Mouse (Mus musculus) CH12.LX (cell line): ENCODE measurements around the gene Lrmda. TPM values are rescaled to one million over a fixed set of nuclear protein-coding genes. Genes with fewer than 3 reads are reported as not detected.

Experiments used
- DNase-seq: peaks from one replicate; pipeline ENCODE4 v3.0.0-alpha.2; 2013; ENCODE audit errors: extremely low read depth
- H3K27ac ChIP-seq: 2 replicates; pipeline ENCODE4 v1.5.1; 2012; ENCODE audit warnings: low read depth, mild to moderate bottlenecking, control low read depth, moderate library complexity; ENCODE audit not compliant: insufficient read depth
- H3K27me3 ChIP-seq: replicated peaks from 2 replicates; pipeline ENCODE3; 2012; ENCODE audit warnings: inconsistent platforms
- H3K36me3 ChIP-seq, 2 experiments: replicated peaks in 1 of 2; 2 replicates each; pipeline versions ENCODE3 to v1.6.1; 2012; ENCODE audit warnings: inconsistent platforms in 1 of 2, low read length in 1 of 2, mild to moderate bottlenecking in 1 of 2, mixed read lengths in 1 of 2, moderate library complexity in 1 of 2; ENCODE audit not compliant: control insufficient read depth in 1 of 2, insufficient read depth in 1 of 2
- H3K4me1 ChIP-seq, 2 experiments: 2 replicates each; pipeline ENCODE4 v1.6.1; 2012; ENCODE audit warnings: inconsistent platforms in 1 of 2, moderate library complexity in 1 of 2; ENCODE audit not compliant: insufficient read depth in 2 of 2, control insufficient read depth in 1 of 2
- H3K4me2 ChIP-seq: 2 replicates; pipeline ENCODE4 v1.6.1; 2012; ENCODE audit warnings: low read depth, mild to moderate bottlenecking, control low read depth; ENCODE audit not compliant: poor library complexity, insufficient read depth, severe bottlenecking
- H3K4me3 ChIP-seq, 3 experiments: fragments of 150-350 bp in 1 of 3; sonication (generic) in 1 of 3; replicated peaks in 1 of 3; 2 replicates each; pipeline versions ENCODE3 to v1.5.1; 2011 to 2012; ENCODE audit warnings: low read depth in 2 of 3, low read length in 2 of 3, mild to moderate bottlenecking in 2 of 3, moderate library complexity in 2 of 3, control low read depth in 1 of 3, improper control_type of control experiment in 1 of 3, inconsistent platforms in 1 of 3, mixed read lengths in 1 of 3; ENCODE audit not compliant: poor library complexity in 1 of 3
- H3K79me2 ChIP-seq: replicated peaks from 2 replicates; pipeline ENCODE4 v1.6.1; 2012; ENCODE audit warnings: mild to moderate bottlenecking, moderate library complexity; ENCODE audit not compliant: control insufficient read depth, poor library complexity, insufficient read depth, severe bottlenecking; ENCODE audit errors: extremely low read depth
- H3K9ac ChIP-seq: 2 replicates; pipeline ENCODE4 v1.6.1; 2012; ENCODE audit warnings: low read depth, mild to moderate bottlenecking, control low read depth, moderate library complexity; ENCODE audit not compliant: insufficient read depth
- H3K9me3 ChIP-seq: replicated peaks from 2 replicates; pipeline ENCODE3; 2012; ENCODE audit warnings: low read length, inconsistent platforms, mixed read lengths
- BHLHE40 ChIP-seq: IDR thresholded peaks from 2 replicates; pipeline ENCODE4 v1.6.1; 2011; ENCODE audit warnings: mild to moderate bottlenecking, low read depth, low read length, improper control_type of control experiment
- CTCF ChIP-seq, 2 experiments: IDR thresholded peaks in 1 of 2; conservative IDR thresholded peaks in 1 of 2; 2 replicates each; pipeline ENCODE4 v1.5.1; 2011 to 2012; ENCODE audit warnings: low read depth in 2 of 2, low read length in 2 of 2, improper control_type of control experiment in 1 of 2, inconsistent platforms in 1 of 2, mild to moderate bottlenecking in 1 of 2, moderate library complexity in 1 of 2
- E2F4 ChIP-seq: IDR thresholded peaks from 2 replicates; pipeline ENCODE4 v1.6.1; 2011; ENCODE audit warnings: low read depth, low read length, improper control_type of control experiment; ENCODE audit not compliant: insufficient replicate concordance
- EP300 ChIP-seq: IDR thresholded peaks from 2 replicates; pipeline ENCODE4 v1.6.1; 2011; ENCODE audit warnings: low read length, improper control_type of control experiment
- ETS1 ChIP-seq: conservative IDR thresholded peaks from 2 replicates; pipeline ENCODE4 v1.6.1; 2012; ENCODE audit warnings: low read depth, mild to moderate bottlenecking, inconsistent platforms, low read length, improper control_type of control experiment, moderate library complexity
- GABPA ChIP-seq: IDR thresholded peaks from 2 replicates; pipeline ENCODE4 v1.6.1; 2012; ENCODE audit warnings: low read depth, low read length, improper control_type of control experiment, inconsistent platforms; ENCODE audit not compliant: insufficient replicate concordance
- HCFC1 ChIP-seq: IDR thresholded peaks from 2 replicates; pipeline ENCODE4 v1.6.1; 2012; ENCODE audit warnings: low read depth, mild to moderate bottlenecking, inconsistent platforms, low read length, improper control_type of control experiment
- IRF4 ChIP-seq: IDR thresholded peaks from 2 replicates; pipeline ENCODE4 v1.6.1; 2014; ENCODE audit warnings: low read depth, mild to moderate bottlenecking, inconsistent platforms, low read length, improper control_type of control experiment
- JUND ChIP-seq: conservative IDR thresholded peaks from 2 replicates; pipeline ENCODE4 v1.6.1; 2011; ENCODE audit warnings: low read depth, low read length, improper control_type of control experiment
- KAT2A ChIP-seq: IDR thresholded peaks from 2 replicates; pipeline ENCODE4 v1.6.1; 2012; ENCODE audit warnings: low read length, improper control_type of control experiment, inconsistent platforms; ENCODE audit not compliant: insufficient replicate concordance
- MAFK ChIP-seq: IDR thresholded peaks from 2 replicates; pipeline ENCODE4 v1.6.1; 2011; ENCODE audit warnings: low read length, improper control_type of control experiment; ENCODE audit not compliant: insufficient replicate concordance
- MAZ ChIP-seq: IDR thresholded peaks from 2 replicates; pipeline ENCODE4 v1.6.1; 2012; ENCODE audit warnings: low read depth, mild to moderate bottlenecking, inconsistent platforms, low read length, improper control_type of control experiment, moderate library complexity
- MEF2A ChIP-seq: IDR thresholded peaks from 2 replicates; pipeline ENCODE4 v1.6.1; 2014; ENCODE audit warnings: low read depth, mild to moderate bottlenecking, inconsistent platforms, low read length, improper control_type of control experiment, borderline replicate concordance
- MXI1 ChIP-seq: IDR thresholded peaks from 2 replicates; pipeline ENCODE4 v1.6.1; 2011; ENCODE audit warnings: mild to moderate bottlenecking, low read depth, low read length, improper control_type of control experiment
- MYC ChIP-seq: IDR thresholded peaks from 2 replicates; pipeline ENCODE4 v1.6.1; 2011; ENCODE audit warnings: low read depth, mild to moderate bottlenecking, improper control_type of control experiment, low read length
- NELFE ChIP-seq: IDR thresholded peaks from 2 replicates; pipeline ENCODE4 v1.6.1; 2011; ENCODE audit warnings: low read depth, low read length, improper control_type of control experiment
- NRF1 ChIP-seq: IDR thresholded peaks from 2 replicates; pipeline ENCODE4 v1.6.1; 2014; ENCODE audit warnings: low read depth, mild to moderate bottlenecking, inconsistent platforms, low read length, improper control_type of control experiment, moderate library complexity
- PAX5 ChIP-seq: IDR thresholded peaks from 2 replicates; pipeline ENCODE4 v1.6.1; 2012; ENCODE audit warnings: low read length, inconsistent platforms, mixed read lengths
- POLR2A ChIP-seq: IDR thresholded peaks from 2 replicates; pipeline ENCODE4 v1.6.1; 2011; ENCODE audit warnings: low read depth, mild to moderate bottlenecking, improper control_type of control experiment, low read length
- RCOR1 ChIP-seq: conservative IDR thresholded peaks from 2 replicates; pipeline ENCODE4 v1.6.1; 2012; ENCODE audit warnings: low read depth, mild to moderate bottlenecking, inconsistent platforms, low read length, improper control_type of control experiment
- SIN3A ChIP-seq: IDR thresholded peaks from 2 replicates; pipeline ENCODE4 v1.6.1; 2012; ENCODE audit warnings: low read length, improper control_type of control experiment, inconsistent platforms
- TBP ChIP-seq: conservative IDR thresholded peaks from 2 replicates; pipeline ENCODE4 v1.6.1; 2011; ENCODE audit warnings: low read depth, low read length, improper control_type of control experiment
- TCF12 ChIP-seq: IDR thresholded peaks from 2 replicates; pipeline ENCODE4 v1.6.1; 2014; ENCODE audit warnings: low read depth, mild to moderate bottlenecking, inconsistent platforms, low read length, improper control_type of control experiment
- UBTF ChIP-seq: IDR thresholded peaks from 2 replicates; pipeline ENCODE4 v1.6.1; 2012; ENCODE audit warnings: low read depth, mild to moderate bottlenecking, inconsistent platforms, low read length, improper control_type of control experiment, moderate library complexity
- USF1 ChIP-seq: IDR thresholded peaks from 2 replicates; pipeline ENCODE4 v1.6.1; 2014; ENCODE audit warnings: low read depth, mild to moderate bottlenecking, inconsistent platforms, low read length, improper control_type of control experiment
- USF2 ChIP-seq: conservative IDR thresholded peaks from 2 replicates; pipeline ENCODE4 v1.6.1; 2011; ENCODE audit warnings: low read depth, low read length, improper control_type of control experiment
- ZKSCAN1 ChIP-seq: IDR thresholded peaks from 2 replicates; pipeline ENCODE4 v1.6.1; 2012; ENCODE audit warnings: low read depth, inconsistent platforms, low read length, improper control_type of control experiment, borderline replicate concordance
- ZNF384 ChIP-seq: IDR thresholded peaks from 2 replicates; pipeline ENCODE4 v1.6.1; 2012; ENCODE audit warnings: low read depth, low read length, improper control_type of control experiment, inconsistent platforms
- dilution Hi-C: fragments of 300-500 bp; cut with MboI; formaldehyde crosslinking; loops from 2 replicates; pipeline ENCODE4 v1.14.3; 2020; ENCODE audit warnings: low sequenced_read_pairs; ENCODE audit not compliant: extremely low pct_unique_long_range_greater_than_20kb, extremely low pct_ligation_motif_present
- in situ Hi-C: fragments of 300-500 bp; cut with MboI; formaldehyde crosslinking; loops from 3 replicates; pipeline ENCODE4 v1.14.3; 2019; ENCODE audit warnings: low sequenced_read_pairs, low pct_ligation_motif_present, low pct_unique_long_range_greater_than_20kb, mixed read lengths
- polyA plus RNA-seq: library from polyadenylated mRNA; unstranded; fragments of >175 nt; gene quantifications from 2 replicates; pipeline ENCODE4 v1.2.1, GENCODE M21; 2012; ENCODE audit warnings: low read depth; ENCODE audit not compliant: insufficient read length
- total RNA-seq, 2 experiments: library from RNA; depleted of rRNA; stranded (reverse); fragments of 300-350 nt in 1 of 2; fragments of >200 nt in 1 of 2; gene quantifications; 2 replicates each; pipeline ENCODE4 v1.2.3; 2012 to 2014

Gene Lrmda
- total and polyA plus RNA-seq, 3 experiments, result 0.89 to 3.7 (median 1.9) TPM

DNA sequence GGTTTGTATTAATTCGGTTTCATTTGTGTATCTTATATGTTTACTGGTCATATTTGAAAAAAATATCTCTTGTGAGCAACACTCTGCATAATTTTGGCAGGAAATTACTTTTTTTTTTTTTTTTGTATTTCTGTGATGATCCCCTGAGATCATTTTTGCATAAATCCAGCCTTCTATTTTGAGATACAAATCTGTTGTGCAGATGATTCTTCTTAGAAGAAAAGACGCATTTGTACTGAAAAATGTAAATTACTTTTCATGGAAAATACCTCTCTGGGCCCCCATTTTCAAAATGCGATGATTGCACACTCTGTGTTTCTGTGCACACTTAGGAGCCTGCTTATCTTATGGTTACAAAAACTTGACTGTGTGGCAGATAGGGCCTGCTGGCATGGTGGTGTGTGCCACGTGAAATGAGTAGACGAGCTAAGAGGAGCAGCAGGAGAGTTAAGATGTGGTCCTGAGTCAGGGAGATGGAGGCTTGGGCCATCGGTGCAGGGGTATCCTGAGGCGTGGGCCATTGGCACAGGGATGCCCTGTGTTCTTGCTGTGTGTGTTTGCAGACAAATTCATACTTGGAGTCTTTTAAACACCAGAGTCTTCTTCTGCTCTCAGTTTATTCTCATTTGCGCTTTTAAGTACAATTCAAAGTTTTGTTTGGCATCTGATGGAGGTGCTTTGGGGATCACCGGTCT, 353.3 kb downstream of the Lrmda start:
- peak; percentile 52 for DNase-seq
- Histone ChIP-seq H3K4me3 (peak overlapping the region in 1 of 3 experiments; percentile 13), H3K27ac (no peak overlapping the region), H3K79me2 (no peaks in the 10 kb centered on the region), H3K9ac (no peak overlapping the region), H3K4me2 (peak overlapping the region; percentile 9; the same call in 1 of the 2 replicates), H3K27me3 (no peaks in the 10 kb centered on the region), H3K4me1 (peaks cover 3 to 24% of the 10 kb centered on the region in 2 experiments; a peak in 3 of 4 replicates), H3K36me3 (no peaks in the 10 kb centered on the region), H3K9me3 (no peaks in the 10 kb centered on the region)
- dilution Hi-C loops (no loop called here), in situ Hi-C loops (no loop called here)
- TF ChIP-seq MYC, result 0 out of 2 replicates have a peak, but pooled peaks have one; percentile 18
- no peak for TF ChIP-seq KAT2A
- no peak for TF ChIP-seq ZKSCAN1
- TF ChIP-seq MAFK, result 0 out of 2 replicates have a peak, but pooled peaks have one; percentile 24
- no peak for TF ChIP-seq GABPA
- peak; percentile 50; the same call in 1 of the 2 replicates for TF ChIP-seq IRF4
- peak; percentile 75 for TF ChIP-seq EP300
- TF ChIP-seq ETS1, result peak; percentile 41; the same call in 1 of the 2 replicates
- TF ChIP-seq NRF1, result no peak
- no peak for TF ChIP-seq CTCF (conservative IDR thresholded peaks at IDR 0.05 in 1 of 2, IDR thresholded peaks at IDR 0.05 in 1 of 2; ENCODE audit: low read depth in 2 of 2, low read length in 2 of 2)
- peak; percentile 95 for TF ChIP-seq ZNF384
- no peak for TF ChIP-seq POLR2A
- TF ChIP-seq PAX5, result no peak
- no peak for TF ChIP-seq E2F4
- no peak for TF ChIP-seq JUND
- peak; percentile 81 for TF ChIP-seq MEF2A
- TF ChIP-seq BHLHE40, result peak; percentile 57; the same call in 1 of the 2 replicates
- no peak for TF ChIP-seq USF1

DNA sequence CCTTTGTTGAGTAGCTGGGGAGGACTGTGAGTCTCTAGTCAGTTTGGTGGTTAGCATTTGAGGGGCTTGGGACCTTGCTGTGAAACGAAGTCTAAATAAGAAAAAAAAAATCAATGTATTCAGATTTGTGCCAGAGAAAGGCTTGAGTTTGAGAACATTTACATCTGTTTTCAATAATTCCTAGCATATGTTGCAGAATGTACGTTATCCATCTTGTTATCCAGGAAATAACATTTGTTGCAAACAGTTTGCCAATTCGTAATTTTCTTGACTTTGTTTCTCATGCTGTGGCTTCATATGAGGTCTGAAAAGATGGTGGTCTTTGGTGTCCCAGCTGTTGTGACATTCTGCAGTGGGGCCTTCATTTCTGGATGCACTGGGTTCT, 353.8 kb downstream of the Lrmda start:
- TF ChIP-seq NELFE (no peak), BHLHE40 (no peak), EP300 (no peak), UBTF (no peak), USF2 (no peak), TCF12 (no peak), MAZ (no peak), TBP (no peak), ZKSCAN1 (no peak), HCFC1 (no peak), SIN3A (no peak), E2F4 (no peak), RCOR1 (no peak), ZNF384 (no peak), JUND (no peak), MXI1 (no peak)
- TF ChIP-seq, all 38 proteins: peak for 0
- H3K4me3 ChIP-seq, result no peak overlapping the region
- H3K4me2 ChIP-seq, result no peak overlapping the region
- no peaks in the 10 kb centered on the region for H3K79me2 ChIP-seq
- no peak overlapping the region for H3K9ac ChIP-seq
- no peak for DNase-seq
- in situ Hi-C loops, result no loop called here
- peaks cover 3 to 24% of the 10 kb centered on the region in 2 experiments; a peak in 3 of 4 replicates for H3K4me1 ChIP-seq
- dilution Hi-C loops, result no loop called here
- H3K9me3 ChIP-seq, result no peaks in the 10 kb centered on the region
- no peaks in the 10 kb centered on the region for H3K36me3 ChIP-seq
- H3K27ac ChIP-seq, result no peak overlapping the region
- H3K27me3 ChIP-seq, result no peaks in the 10 kb centered on the region
